Mouse (Mus musculus) olfactory bulb, adult 2 months (tissue): ENCODE measurements around the gene Tbx20.

Experiments used
- CTCF ChIP-seq: fragments of 200-500 bp; IDR thresholded peaks from 2 replicates; pipeline ENCODE4 v1.5.1; 2012; ENCODE audit warnings: low read depth, mild to moderate bottlenecking, low read length, moderate library complexity; ENCODE audit not compliant: insufficient read depth
- POLR2A ChIP-seq: fragments of 200-500 bp; IDR thresholded peaks from 2 replicates; pipeline ENCODE4 v1.6.1; 2012; ENCODE audit warnings: mild to moderate bottlenecking, low read depth, low read length, moderate library complexity; ENCODE audit not compliant: insufficient read depth

DNA sequence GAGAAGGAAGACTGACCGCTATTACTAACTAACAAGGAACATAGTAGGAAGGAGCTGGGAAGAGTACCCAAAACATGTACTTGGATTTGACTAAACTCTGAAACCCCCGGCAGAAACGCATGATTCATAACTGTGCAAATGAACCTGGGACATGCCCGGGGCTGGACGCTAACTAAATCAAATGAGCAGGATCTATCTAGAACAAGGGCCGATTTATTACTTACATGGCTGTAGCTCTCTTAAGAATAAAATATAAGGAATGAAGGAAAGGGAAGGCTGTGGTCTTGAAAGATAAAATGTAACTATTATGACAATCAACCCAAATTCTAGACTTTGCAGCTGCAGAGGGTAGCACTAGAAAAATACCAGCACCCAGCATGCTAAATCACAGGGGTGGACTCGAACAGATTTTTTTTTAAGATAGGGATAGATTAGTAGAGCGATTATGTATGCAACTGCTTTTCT, 3.1 kb downstream of the Tbx20 start:
- TF ChIP-seq POLR2A (no peak), CTCF (no peak)
